Mouse (Mus musculus) activated CD4-positive, CD25-positive, alpha-beta regulatory T cell, adult 4 months (primary cell): ENCODE data around the gene Gck. TPM values are rescaled to one million over a fixed set of nuclear protein-coding genes. Genes with fewer than 3 reads are reported as not detected.

Experiments used
- ATAC-seq: one replicate; pipeline ENCODE4 v1.8.0; 2017
- polyA plus RNA-seq, 2 experiments: library from polyadenylated mRNA; unstranded; fragments of 100-300 nt; shearing (Covaris generic); gene quantifications; one replicate each; pipeline ENCODE4 v1.2.1; 2017

Gck gene
- polyA plus RNA-seq, 2 experiments from 2014 or later: not detected

DNA sequence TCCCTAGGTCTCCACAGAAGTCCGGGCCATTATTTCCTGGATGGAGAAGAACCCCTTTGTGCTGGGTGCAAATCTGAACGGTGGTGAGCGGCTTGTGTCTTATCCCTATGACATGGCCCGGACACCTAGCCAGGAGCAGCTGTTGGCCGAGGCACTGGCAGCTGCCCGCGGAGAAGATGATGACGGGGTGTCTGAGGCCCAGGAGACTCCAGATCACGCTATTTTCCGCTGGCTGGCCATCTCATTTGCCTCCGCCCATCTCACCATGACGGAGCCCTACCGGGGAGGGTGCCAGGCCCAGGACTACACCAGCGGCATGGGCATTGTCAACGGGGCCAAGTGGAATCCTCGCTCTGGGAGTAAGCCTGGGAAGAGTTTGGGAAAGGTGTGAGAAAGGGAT is 79.8 kb downstream of the Gck start:
- ATAC-seq: no peak

DNA sequence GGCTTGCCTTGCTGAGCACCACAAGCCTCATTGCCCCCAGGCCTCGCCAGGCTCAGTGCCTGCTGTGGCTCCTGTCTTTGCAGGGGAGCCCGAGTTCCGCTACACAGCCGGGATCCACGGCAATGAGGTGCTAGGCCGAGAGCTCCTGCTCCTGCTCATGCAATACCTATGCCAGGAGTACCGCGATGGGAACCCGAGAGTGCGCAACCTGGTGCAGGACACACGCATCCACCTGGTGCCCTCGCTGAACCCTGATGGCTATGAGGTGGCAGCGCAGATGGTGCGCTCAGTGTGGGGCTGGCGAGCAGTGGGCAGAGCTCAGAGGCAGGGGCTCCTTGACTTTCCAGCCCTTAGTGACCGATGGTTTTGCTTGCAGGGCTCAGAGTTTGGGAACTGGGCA is 80.5 kb downstream of the Gck start:
- no peak for ATAC-seq

- no peak for ATAC-seq
Measured at GRCm38 (mm10) chr11:5868324-5868723, 81.6 kb downstream of the Gck start.

DNA sequence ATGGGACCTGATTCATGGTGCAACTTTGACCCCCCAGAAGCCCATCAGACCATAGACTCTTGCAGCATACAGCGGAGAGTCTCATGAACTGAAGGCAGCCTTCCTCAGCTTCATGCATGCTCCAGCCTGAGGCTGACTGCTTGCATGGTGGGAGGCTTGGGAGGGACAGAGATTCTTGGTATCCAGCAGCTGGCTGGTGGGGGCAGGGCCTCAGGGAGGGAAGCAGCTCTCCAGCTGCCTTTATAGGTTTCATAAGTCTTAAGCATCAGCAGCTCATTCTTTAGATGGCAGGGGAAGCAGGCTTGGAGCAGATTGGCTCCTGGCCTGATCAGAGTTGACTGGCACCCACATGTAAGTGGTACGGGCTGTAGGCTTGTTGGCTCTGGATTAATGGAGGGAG is 82.7 kb downstream of the Gck start:
- ATAC-seq: no peak

GRCm38 (mm10) chr11:5862394-5863105 is 87.3 kb downstream of the Gck start:
- no peak for ATAC-seq

- no peak for ATAC-seq
Measured at GRCm38 (mm10) chr11:5861678-5862393, 88.0 kb downstream of the Gck start, which contains the start of gene Aebp1. Gene Aebp1 (plus strand): TSS chr11:5861947.

DNA sequence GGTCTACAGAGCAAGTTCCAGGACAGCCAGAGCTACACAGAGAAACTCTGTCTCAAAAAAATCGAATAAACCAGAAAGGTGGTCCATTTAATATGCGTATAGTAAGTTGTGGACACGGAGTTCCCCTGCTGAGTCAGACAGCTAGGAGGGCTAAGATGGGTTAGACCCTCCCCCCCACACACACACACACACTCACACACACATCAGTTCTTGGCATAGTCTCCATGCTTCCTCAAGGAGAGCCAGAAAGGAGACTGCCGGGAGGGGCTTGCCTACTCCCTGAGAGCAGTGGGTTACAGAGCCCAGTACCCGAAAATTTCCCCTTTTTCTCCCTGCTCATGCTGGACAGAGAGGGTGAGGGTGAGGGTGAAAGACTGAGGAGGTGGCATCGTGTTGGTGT is 89.2 kb downstream of the Gck start:
- ATAC-seq: no peak

- ATAC-seq: no peak
Measured at GRCm38 (mm10) chr11:5859883-5860550, 89.9 kb downstream of the Gck start.

DNA sequence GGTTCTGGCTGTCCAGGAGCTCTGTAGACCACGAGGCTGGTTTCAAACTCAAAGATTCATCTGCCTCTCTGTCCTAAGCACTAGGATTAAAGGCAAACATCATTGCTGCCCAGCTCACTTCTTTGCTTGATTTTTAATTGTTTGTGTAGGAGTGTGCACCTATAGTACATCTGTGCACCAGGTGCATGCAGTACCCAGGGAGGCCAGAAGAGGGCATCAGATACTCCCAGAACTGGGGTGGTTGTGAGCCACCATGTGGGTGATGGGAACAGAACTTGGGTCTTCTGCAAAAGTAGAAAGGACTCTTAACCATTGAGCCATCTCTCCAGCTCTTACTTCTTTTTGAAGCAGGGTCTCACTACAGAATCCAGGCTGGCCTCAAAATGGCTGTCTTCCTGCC is 91.2 kb downstream of the Gck start:
- ATAC-seq: no peak

DNA sequence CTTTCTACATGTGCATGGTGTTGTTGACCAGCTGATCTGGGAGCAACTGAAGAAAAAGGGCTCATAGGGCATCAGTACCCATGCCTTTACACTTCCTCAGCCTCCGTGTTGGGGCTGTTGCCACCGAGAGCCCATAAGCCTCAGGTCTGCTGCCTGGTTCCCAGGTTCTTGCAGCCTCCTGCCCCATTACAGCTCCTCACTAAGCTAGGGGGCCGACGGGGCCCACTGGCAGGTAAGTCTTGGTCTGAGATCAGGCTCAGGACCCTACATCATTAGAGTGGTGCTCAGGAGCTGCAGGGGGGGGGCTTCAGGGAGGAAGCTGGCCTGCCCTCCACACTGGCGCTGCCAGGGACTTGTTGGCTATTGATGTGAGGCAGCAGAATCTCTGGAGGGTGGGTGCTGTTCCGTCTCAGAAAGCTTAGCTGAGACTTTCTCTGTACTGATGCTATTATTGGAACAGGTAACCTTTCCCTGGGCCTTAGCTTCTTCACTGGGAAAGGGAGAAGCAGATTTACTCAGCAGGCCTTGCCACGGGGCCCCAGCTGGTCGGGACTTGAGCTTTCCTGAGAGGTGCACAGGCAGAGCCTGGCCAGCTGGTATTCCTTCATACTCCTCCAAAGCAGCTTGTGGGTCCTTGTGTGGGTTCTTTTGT is 93.3 kb downstream of the Gck start:
- no peak for ATAC-seq

DNA sequence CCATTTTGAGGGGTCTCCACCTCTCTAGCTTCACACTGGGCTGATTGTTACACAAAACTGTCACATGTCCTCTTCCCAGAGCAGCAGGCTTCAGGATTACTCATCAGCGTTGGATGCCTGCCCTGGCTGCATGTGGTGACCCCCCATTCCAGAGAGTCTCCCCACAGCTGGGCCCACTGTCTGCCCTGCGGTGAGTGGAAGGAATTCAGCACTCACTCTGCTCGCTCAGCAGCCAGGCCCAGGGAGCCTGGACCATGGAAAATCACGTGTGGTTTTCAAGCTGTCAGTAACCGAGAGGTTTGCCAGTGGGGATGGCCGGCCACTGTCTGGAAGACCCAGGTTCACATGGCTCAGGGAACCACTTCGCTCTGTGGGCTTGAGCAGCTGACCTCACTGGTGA is 94.0 kb downstream of the Gck start:
- ATAC-seq: no peak

DNA sequence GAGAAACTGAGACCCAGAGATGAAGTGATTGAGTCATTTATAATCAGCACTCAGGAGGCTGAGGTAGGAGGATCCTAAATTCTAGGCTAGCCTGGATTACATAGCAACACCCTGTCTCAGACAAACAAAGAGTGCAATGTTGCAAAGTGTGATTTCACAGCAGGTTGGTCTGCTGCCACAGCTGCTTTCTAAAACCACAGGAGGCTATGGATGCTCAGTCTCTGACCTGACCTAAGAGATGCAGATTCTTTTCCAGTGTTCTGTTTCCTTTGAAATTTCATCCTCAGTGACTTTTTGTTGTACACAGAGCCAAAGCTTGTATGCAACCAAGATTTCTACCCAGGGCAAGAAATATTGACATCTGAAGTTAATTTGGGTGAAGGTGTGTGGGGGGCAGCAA is 94.4 kb downstream of the Gck start:
- no peak for ATAC-seq

- ATAC-seq: no peak
Measured at GRCm38 (mm10) chr11:5852314-5852713, 97.6 kb downstream of the Gck start.

GRCm38 (mm10) chr11:5851021-5851736 is 98.7 kb downstream of the Gck start:
- no peak for ATAC-seq

Other genes with a start within 250 kb of the Gck start
- 10 to 100 TPM; 66.0 to 69.2 TPM for gene Mrps24, start 234.4 kb downstream of the Gck start, polyA plus RNA-seq
- 1 to 10 TPM; 3.7 to 6.1 TPM for gene Urgcp, start 187.7 kb downstream of the Gck start, polyA plus RNA-seq
- gene Dbnl, start 161.6 kb downstream of the Gck start, polyA plus RNA-seq: 100 to 1,000 TPM; 119 to 149 TPM
- gene Pgam2, start 146.3 kb downstream of the Gck start, polyA plus RNA-seq: 1 to 10 TPM; 1.3 to 1.5 TPM
- 10 to 100 TPM; 20.6 to 22.5 TPM for gene Polm, start 112.1 kb downstream of the Gck start, polyA plus RNA-seq
- gene Aebp1, start 88.1 kb downstream of the Gck start, polyA plus RNA-seq: under 1 TPM in 1 of 2 experiments, not detected in 1; 0.56 TPM
- gene Pold2, start 71.8 kb downstream of the Gck start, polyA plus RNA-seq: 10 to 100 TPM; 20.6 to 26.9 TPM
- gene Myl7, start 51.3 kb downstream of the Gck start, polyA plus RNA-seq: not detected
- gene Ykt6, start 5.6 kb upstream of the Gck start, polyA plus RNA-seq: 10 to 100 TPM; 25.6 to 26.7 TPM
- gene Camk2b, start 116.3 kb upstream of the Gck start, polyA plus RNA-seq: 10 to 100 TPM in 1 of 2 experiments, 1 to 10 TPM in 1; 4.3 to 16.1 TPM
- not detected for gene A730071L15Rik, start 249.9 kb upstream of the Gck start, polyA plus RNA-seq